Mouse (Mus musculus): ENCODE measurements around the gene Gm10428. TPM values are rescaled to one million over a fixed set of nuclear protein-coding genes. Genes with fewer than 3 reads are reported as not detected.

Gene Gm10428
- total RNA-seq, 1 experiment from 2014 or later: not detected

- peak; percentile 72 for DNase-seq
These were observed 36.2 kb downstream of the Gm10428 start, which contains the start of gene Zfp286 for GRCm38 (mm10) chr11:62788935-62789616. TSS of gene Zfp286 (minus strand) at chr11:62789462.

GRCm38 (mm10) chr11:62789617-62789936 lies 36.7 kb downstream of the Gm10428 start:
- DNase-seq: no peak

Other genes with a start within 250 kb of the Gm10428 start
- gene Cenpv, start 213.8 kb upstream of the Gm10428 start, total RNA-seq (2021): 40.0 and 44.4 TPM in 2 replicates
- gene Ubb, start 201.9 kb upstream of the Gm10428 start, total RNA-seq (2021): 1,162 and 1,405 TPM in 2 replicates
- gene Trpv2, start 178.6 kb upstream of the Gm10428 start, total RNA-seq (2021): 1.6 and 1.9 TPM in 2 replicates
- 37.2 and 44.9 TPM in 2 replicates for gene Lrrc75a, start 104.6 kb upstream of the Gm10428 start, total RNA-seq (2021)
- gene Mmgt2, start 104.4 kb upstream of the Gm10428 start, total RNA-seq (2021): 35.7 and 49.0 TPM in 2 replicates
- gene Zfp287, start 21.2 kb upstream of the Gm10428 start, total RNA-seq (2021): 4.4 and 5.4 TPM in 2 replicates
- gene Zfp286, start 36.4 kb downstream of the Gm10428 start, total RNA-seq (2021): 2.1 and 2.5 TPM in 2 replicates
- gene Trim16, start 67.1 kb downstream of the Gm10428 start, total RNA-seq (2021): 5.9 and 6.4 TPM in 2 replicates
- gene Fbxw10, start 94.0 kb downstream of the Gm10428 start, total RNA-seq (2021): 1.1 and 2.4 TPM in 2 replicates
- gene Tvp23b, start 126.4 kb downstream of the Gm10428 start, total RNA-seq (2021): 31.4 and 58.5 TPM in 2 replicates
- gene Cdrt4, start 198.1 kb downstream of the Gm10428 start, total RNA-seq (2021): not detected in 2 replicates

Data from adrenal gland, postnatal 25 days (tissue).